Mouse (Mus musculus): ENCODE data around the gene Inpp5b.

- TF ChIP-seq POLR2A (IDR thresholded peaks at IDR 0.05; ENCODE audit: borderline replicate concordance, control insufficient read depth, low read depth, low read length) (no peak), CTCF (IDR thresholded peaks at IDR 0.05; ENCODE audit: control insufficient read depth, insufficient read depth, low read length) (no peak)
These were observed 74.3 kb downstream of the Inpp5b start for GRCm38 (mm10) chr4:124815901-124816300.

All from bone marrow, adult 2 months (tissue).